Mouse (Mus musculus) lung, embryonic 16.5 days (tissue): ENCODE data around the gene Cdcp1. TPM values are rescaled to one million over a fixed set of nuclear protein-coding genes. Genes with fewer than 3 reads are reported as not detected.

ENCODE experiments used
- ATAC-seq: fragments of 200-750 bp; cut with Nextera tagmentation; 2 replicates; pipeline ENCODE4 v1.8.0; 2017; ENCODE audit warnings: low read depth, mild to moderate bottlenecking, moderate library complexity
- H3K27ac ChIP-seq: fragments of 300-500 bp; sonication (generic); 2 replicates; pipeline ENCODE4 v1.5.1; 2014; ENCODE audit warnings: mild to moderate bottlenecking, control low read depth, low read length
- H3K27me3 ChIP-seq: fragments of 300-500 bp; sonication (generic); 2 replicates; pipeline ENCODE4 v1.6.1; 2014; ENCODE audit warnings: low read depth, low read length, mixed read lengths; ENCODE audit not compliant: control insufficient read depth, insufficient read depth
- H3K36me3 ChIP-seq: fragments of 300-500 bp; sonication (generic); 2 replicates; pipeline ENCODE4 v1.6.1; 2014; ENCODE audit warnings: low read length; ENCODE audit not compliant: control insufficient read depth, insufficient read depth
- H3K4me1 ChIP-seq: fragments of 300-500 bp; sonication (generic); replicated peaks from 2 replicates; pipeline ENCODE4 v1.6.1; 2014; ENCODE audit warnings: low read length, mixed read lengths; ENCODE audit not compliant: control insufficient read depth, insufficient read depth
- H3K4me2 ChIP-seq: fragments of 300-500 bp; sonication (generic); 2 replicates; pipeline ENCODE4 v1.6.1; 2014; ENCODE audit warnings: low read depth, low read length, control low read depth
- H3K4me3 ChIP-seq: fragments of 300-500 bp; sonication (generic); 2 replicates; pipeline ENCODE4 v1.5.1; 2014; ENCODE audit warnings: mild to moderate bottlenecking, low read length, control low read depth
- H3K9ac ChIP-seq: fragments of 300-500 bp; sonication (generic); 2 replicates; pipeline ENCODE4 v1.6.1; 2014; ENCODE audit warnings: low read length, control low read depth
- H3K9me3 ChIP-seq: fragments of 300-500 bp; sonication (generic); 2 replicates; pipeline ENCODE4 v1.6.1; 2016; ENCODE audit warnings: low read length; ENCODE audit not compliant: control insufficient read depth
- WGBS: fragments of 180-500 bp; shearing (Covaris S2); extraction: QIAGEN DNeasy Blood & Tissue Kit; methylation state at CpG from one replicate; pipeline ENCODE4 v1.1.7; 2014; 5-methylcytosine and 5-hydroxymethylcytosine counted together
- polyA plus RNA-seq: library from polyadenylated mRNA; unstranded; fragments of >200 nt; fragmentation: Nextera tagmentation; extraction: Ambion mirVana; gene quantifications from 2 replicates; pipeline ENCODE4 v1.2.1, GENCODE M21; 2015

Cdcp1 gene
- polyA plus RNA-seq: 12.4 and 14.6 TPM in 2 replicates

GRCm38 (mm10) chr9:123215621-123216440 lies at the start of gene Cdcp1:
Gene Cdcp1 (minus strand): TSS chr9:123216038.
- 8% methylated on average over 45 of the region's 45 CpGs for WGBS
- H3K4me3 ChIP-seq: peak within 1 kb of the TSS; percentile 53
- H3K27ac ChIP-seq: peak within 1 kb of the TSS; percentile 43
- peak within 1 kb of the TSS; percentile 73 for H3K9ac ChIP-seq
- no peaks in the 10 kb centered on the region for H3K36me3 ChIP-seq
- H3K4me2 ChIP-seq: peak within 1 kb of the TSS; percentile 53
- H3K27me3 ChIP-seq: no peaks in the 10 kb centered on the region
- H3K4me1 ChIP-seq: 0 out of 2 replicates have a peak, but pooled peaks cover 4% of the 10 kb centered on the region
- no peaks in the 10 kb centered on the region for H3K9me3 ChIP-seq
- ATAC-seq: peak; percentile 92

DNA sequence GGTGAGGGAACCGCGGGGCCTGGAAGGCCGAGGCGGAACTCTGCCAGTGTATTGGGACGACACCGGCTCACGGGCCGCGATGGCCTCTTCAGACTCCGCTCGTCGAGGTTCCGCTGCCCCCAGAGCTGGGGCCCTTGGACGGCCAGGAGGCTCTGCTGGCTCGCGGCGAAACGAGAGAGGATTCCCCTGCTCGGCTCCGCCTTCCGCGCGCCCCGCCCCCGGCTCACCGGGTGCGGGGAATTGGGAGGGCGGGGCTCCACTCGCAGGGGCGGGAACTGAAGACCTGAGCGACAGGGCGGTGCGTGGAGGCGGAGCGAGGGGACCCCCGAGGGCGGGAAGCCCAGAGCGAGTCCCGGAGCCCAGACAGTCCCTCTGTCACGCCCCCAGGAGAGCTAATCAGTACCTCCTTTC lies 44.8 kb upstream of the Cdcp1 start, which contains the start of gene Tmem158:
Tmem158 (minus strand) TSS at position 154 of the 411 bp plus-strand sequence.
- Histone ChIP-seq H3K27me3 (peaks cover 3% of the 10 kb centered on the region; the same call in 1 of the 2 replicates), H3K9me3 (no peaks in the 10 kb centered on the region), H3K27ac (peak within 1 kb of the TSS; percentile 12; the same call in 1 of the 2 replicates), H3K9ac (peak within 1 kb of the TSS; percentile 73), H3K4me1 (peaks cover 4% of the 10 kb centered on the region; the same call in 1 of the 2 replicates), H3K4me3 (peak within 1 kb of the TSS; percentile 72), H3K4me2 (peak within 1 kb of the TSS; percentile 95), H3K36me3 (no peaks in the 10 kb centered on the region)
- WGBS: under 1% methylated on average over 36 of the region's 40 CpGs
- ATAC-seq: peak; percentile 95

DNA sequence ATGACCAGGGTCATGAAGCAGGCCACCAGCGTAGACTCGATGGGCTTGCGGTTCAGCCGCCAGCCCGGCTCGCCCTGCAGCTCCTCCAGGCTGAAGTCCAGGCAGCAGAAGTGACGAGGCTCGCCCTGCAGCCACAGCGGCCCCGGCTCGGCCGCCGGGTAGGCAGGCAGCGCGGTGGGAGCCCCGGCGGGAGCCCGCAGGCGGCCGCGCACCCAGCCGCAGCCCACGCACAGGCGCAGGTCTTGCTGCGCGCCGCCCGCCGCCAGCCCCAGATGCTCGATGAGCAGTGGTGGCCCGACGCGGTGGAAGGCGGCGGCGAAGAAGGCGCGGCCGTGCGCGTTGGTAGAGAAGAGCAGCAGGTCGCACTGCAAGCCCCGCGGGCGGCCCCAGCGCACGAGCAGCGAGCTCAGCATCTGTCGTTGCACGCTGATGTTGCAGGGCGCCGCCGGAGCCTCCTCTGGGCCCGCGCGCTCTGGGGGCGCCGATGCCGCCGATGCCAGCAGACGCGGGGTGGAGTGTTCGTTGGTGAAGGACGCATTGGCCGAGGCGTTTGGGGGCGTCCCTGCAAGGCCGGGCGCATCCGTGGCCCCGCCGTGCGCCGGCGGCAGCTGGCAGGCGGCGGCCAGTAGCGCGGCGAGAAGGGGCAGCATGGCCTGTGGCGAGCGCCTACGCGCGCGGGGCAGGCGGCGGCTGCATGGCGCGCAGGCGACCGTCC lies 44.2 kb upstream of the Cdcp1 start:
- Histone ChIP-seq H3K4me1 (peaks cover 4% of the 10 kb centered on the region; the same call in 1 of the 2 replicates), H3K27me3 (peaks cover 3% of the 10 kb centered on the region; the same call in 1 of the 2 replicates), H3K9me3 (no peaks in the 10 kb centered on the region), H3K4me3 (peak overlapping the region; percentile 72), H3K36me3 (no peaks in the 10 kb centered on the region), H3K9ac (peak overlapping the region; percentile 73), H3K4me2 (peak overlapping the region; percentile 95), H3K27ac (peak overlapping the region; percentile 12; the same call in 1 of the 2 replicates)
- peak; percentile 82 for ATAC-seq
- WGBS: under 1% methylated on average over 80 of the region's 92 CpGs

DNA sequence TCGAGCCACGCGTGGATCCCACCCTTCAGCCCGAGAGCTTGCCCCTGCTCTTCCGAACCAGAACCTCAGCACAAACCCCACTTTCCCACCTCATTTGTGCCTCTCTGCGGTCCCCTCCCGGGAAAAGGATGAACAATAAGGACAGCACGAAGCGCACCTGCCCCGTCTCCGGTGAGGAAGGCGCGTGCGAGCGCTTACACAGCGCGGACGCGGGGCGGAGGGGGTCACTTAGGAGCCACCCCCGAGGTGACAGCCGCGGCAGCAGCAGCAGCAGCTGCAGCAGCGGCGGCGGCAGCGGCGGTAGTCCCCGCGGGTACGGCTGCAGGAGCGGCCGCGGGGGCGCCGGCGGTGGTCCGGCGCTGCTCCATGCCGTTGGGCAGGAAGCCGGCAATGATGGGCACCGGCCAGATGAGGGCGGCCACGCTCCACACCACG lies 43.6 kb upstream of the Cdcp1 start:
- Histone ChIP-seq H3K9ac (peak overlapping the region; percentile 73), H3K4me1 (peaks cover 4% of the 10 kb centered on the region; the same call in 1 of the 2 replicates), H3K36me3 (no peaks in the 10 kb centered on the region), H3K9me3 (no peaks in the 10 kb centered on the region), H3K27ac (no peak overlapping the region), H3K4me2 (peak overlapping the region; percentile 95), H3K27me3 (peaks cover 3% of the 10 kb centered on the region; the same call in 1 of the 2 replicates), H3K4me3 (peak overlapping the region; percentile 72)
- WGBS: under 1% methylated on average over 37 of the region's 45 CpGs
- ATAC-seq: no peak

DNA sequence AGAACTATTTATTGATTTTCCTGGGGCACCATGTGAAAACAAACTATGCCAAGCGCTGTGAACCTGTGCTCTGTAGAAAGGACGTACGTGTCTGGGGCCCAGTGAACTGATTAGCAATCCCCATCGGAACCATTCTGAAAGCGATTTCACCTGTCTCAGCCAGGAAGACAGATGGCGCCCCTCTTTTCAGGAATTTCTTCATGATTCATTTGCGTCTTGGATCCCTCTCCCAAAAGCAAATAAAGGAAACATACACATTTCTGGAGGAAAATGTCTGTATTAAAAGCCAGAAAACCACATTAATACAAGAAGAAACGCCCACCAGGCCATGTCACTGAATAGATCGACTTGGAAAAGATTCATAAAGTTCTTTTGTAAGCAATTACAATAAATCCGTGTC lies 43.0 kb upstream of the Cdcp1 start:
- no peaks in the 10 kb centered on the region for H3K9me3 ChIP-seq
- no peaks in the 10 kb centered on the region for H3K36me3 ChIP-seq
- peaks cover 3% of the 10 kb centered on the region; the same call in 1 of the 2 replicates for H3K27me3 ChIP-seq
- H3K4me2 ChIP-seq: peak overlapping the region; percentile 95; the same call in 1 of the 2 replicates
- H3K4me1 ChIP-seq: peaks cover 4% of the 10 kb centered on the region; the same call in 1 of the 2 replicates
- H3K27ac ChIP-seq: no peak overlapping the region
- no peak overlapping the region for H3K4me3 ChIP-seq
- H3K9ac ChIP-seq: no peak overlapping the region
- no peak for ATAC-seq
- 20% methylated on average over 10 of the region's 10 CpGs for WGBS

DNA sequence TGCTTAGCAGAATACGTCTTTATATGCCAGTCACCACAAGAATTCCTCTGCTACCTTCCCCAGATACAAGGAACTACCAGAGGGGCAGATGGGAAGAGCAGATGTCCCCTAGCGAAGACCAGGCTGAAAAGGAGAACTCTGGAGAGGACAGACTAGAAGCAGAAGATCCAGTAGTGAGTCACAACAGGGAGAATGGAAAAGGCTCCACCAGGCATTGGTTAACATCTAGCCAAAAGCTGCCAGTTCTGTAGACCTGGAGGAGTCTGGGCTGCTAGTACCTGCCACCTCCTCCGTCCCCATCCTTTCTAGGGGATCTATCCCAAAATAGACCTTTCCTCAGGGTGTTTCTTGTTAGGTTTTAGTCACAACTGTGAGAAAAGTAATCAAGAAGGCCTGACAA lies 39.9 kb upstream of the Cdcp1 start:
- Histone ChIP-seq H3K4me3 (no peak overlapping the region), H3K4me1 (peaks cover 4% of the 10 kb centered on the region; the same call in 1 of the 2 replicates)
- no peak for ATAC-seq

GRCm38 (mm10) chr9:123247992-123248391 lies 32.2 kb upstream of the Cdcp1 start:
- no peak for ATAC-seq
- WGBS: 66% methylated on average over 1 of the region's 1 CpGs
- H3K9ac ChIP-seq: no peak overlapping the region
- H3K27ac ChIP-seq: no peak overlapping the region
- H3K36me3 ChIP-seq: no peaks in the 10 kb centered on the region
- no peak overlapping the region for H3K4me3 ChIP-seq
- H3K4me2 ChIP-seq: no peak overlapping the region
- H3K4me1 ChIP-seq: no peaks in the 10 kb centered on the region
- H3K9me3 ChIP-seq: no peaks in the 10 kb centered on the region
- no peaks in the 10 kb centered on the region for H3K27me3 ChIP-seq

More for the DNA sequence above, 39.9 kb upstream of the Cdcp1 start:
- no peaks in the 10 kb centered on the region for H3K9me3 ChIP-seq
- H3K9ac ChIP-seq: no peak overlapping the region
- whole genome bisulfite sequencing: 79% methylated on average over 3 of the region's 3 CpGs
- no peaks in the 10 kb centered on the region for H3K36me3 ChIP-seq
- no peak overlapping the region for H3K27ac ChIP-seq
- H3K27me3 ChIP-seq: peaks cover 3% of the 10 kb centered on the region; the same call in 1 of the 2 replicates
- H3K4me2 ChIP-seq: no peak overlapping the region

DNA sequence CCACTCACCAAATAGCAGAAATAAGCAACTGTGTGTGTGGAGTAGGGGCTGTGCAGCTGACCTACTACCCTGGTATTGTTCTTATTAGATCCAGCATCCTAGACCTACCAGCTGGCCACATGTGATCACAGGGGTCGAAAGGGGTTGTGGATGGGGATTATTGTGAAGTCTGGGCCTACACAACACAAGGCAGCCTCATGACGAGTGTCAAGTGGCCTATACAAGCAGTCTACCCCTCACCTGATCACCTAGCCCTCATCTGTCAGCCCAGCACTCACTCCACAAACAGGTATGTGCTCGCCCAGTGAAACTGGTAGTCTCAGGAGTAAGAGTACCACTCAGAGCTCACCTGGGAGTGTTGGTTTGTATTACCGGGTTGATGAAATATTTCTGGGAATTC lies 29.3 kb upstream of the Cdcp1 start:
- H3K9ac ChIP-seq: no peak overlapping the region
- WGBS: 76% methylated on average over 4 of the region's 4 CpGs
- no peak overlapping the region for H3K4me3 ChIP-seq
- no peaks in the 10 kb centered on the region for H3K36me3 ChIP-seq
- no peak for ATAC-seq
- H3K4me2 ChIP-seq: no peak overlapping the region
- H3K27ac ChIP-seq: no peak overlapping the region
- H3K27me3 ChIP-seq: no peaks in the 10 kb centered on the region
- no peaks in the 10 kb centered on the region for H3K9me3 ChIP-seq
- H3K4me1 ChIP-seq: no peaks in the 10 kb centered on the region

GRCm38 (mm10) chr9:123243988-123244387 lies 28.1 kb upstream of the Cdcp1 start:
- Histone ChIP-seq H3K4me1 (peaks cover 4% of the 10 kb centered on the region; the same call in 1 of the 2 replicates), H3K36me3 (no peaks in the 10 kb centered on the region), H3K27me3 (no peaks in the 10 kb centered on the region), H3K4me3 (no peak overlapping the region), H3K9ac (no peak overlapping the region), H3K9me3 (no peaks in the 10 kb centered on the region), H3K4me2 (no peak overlapping the region), H3K27ac (no peak overlapping the region)
- ATAC-seq: no peak
- 30% methylated on average over 10 of the region's 10 CpGs for WGBS
